Mouse (Mus musculus) right cerebral cortex, postnatal 25 days (tissue): ENCODE measurements around the gene Pla2g2c.

ENCODE experiments used
- DNase-seq: peaks from one replicate; pipeline ENCODE4 v3.0.0; 2022

Gene Pla2g2c

GRCm38 (mm10) chr4:138724354-138725126 lies at the start of gene Pla2g2c:
Gene Pla2g2c (plus strand): TSS chr4:138724792.
- peak; percentile 72 for DNase-seq

- no peak for DNase-seq
Measured at GRCm38 (mm10) chr4:138676480-138676879, 48.1 kb upstream of the Pla2g2c start.

DNA sequence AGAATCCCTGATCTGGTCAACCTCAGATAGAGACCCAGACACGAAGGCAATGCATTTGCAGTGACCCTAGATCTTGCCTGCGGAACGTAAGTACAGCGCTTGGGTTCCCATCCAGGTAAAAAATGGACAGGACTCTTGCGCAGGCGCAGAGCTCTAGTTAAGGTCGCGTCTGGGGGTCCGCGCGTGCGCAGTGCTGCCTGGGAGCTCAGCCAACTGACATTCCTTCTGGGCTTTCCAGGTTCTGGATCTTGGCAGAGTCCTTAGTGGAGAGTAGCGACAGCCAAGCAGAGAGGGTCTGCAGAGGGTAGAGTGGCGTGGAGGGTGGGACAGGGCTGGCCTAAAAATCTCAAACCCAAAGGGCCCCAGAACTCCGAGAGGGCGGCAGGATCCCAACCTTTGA lies 47.0 kb upstream of the Pla2g2c start:
- DNase-seq = peak; percentile 61

- DNase-seq = no peak
Measured at GRCm38 (mm10) chr4:138680124-138680523, 44.5 kb upstream of the Pla2g2c start.

DNA sequence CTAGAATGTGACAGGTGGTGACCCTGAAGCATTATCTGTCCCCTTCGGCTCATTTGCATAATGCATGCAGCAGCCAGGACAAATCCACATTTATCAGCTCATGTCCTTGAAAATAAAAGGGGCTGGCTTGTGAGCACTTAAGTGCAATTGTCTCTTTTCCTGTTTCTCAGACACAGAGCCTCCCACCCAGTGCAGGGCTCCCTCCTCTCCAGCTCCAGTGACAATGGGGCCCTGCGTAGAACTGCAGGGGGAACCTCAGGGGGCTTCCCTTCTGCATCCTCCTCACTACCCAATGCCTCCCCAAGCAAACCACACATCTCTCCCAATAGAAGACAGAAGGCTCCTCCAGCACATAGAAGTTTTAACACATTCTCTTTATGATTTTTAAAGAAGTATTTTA lies 41.8 kb upstream of the Pla2g2c start:
- no peak for DNase-seq

- peak; percentile 61 for DNase-seq
Measured at GRCm38 (mm10) chr4:138685813-138686212, 38.8 kb upstream of the Pla2g2c start.

DNA sequence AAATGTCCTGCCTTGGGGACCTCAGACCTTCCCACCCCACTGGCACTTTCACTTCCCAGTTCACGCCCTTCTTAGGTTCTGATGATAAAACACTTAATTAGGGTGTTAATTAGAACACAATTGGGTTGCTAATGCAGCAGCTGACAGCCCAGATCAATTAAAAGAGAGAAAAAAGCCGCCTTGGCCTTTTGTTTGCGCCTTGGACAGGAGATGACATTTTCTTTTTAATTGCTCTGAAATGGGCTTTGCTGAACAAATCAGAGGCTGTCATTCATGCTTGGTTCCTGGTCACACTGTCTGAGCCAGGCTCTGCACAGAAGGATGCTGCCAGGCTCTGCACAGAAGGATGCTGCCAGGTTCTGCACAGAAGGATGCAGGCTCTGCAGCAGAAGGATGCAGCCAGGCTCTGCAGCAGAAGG lies 35.5 kb upstream of the Pla2g2c start:
- DNase-seq = no peak

DNA sequence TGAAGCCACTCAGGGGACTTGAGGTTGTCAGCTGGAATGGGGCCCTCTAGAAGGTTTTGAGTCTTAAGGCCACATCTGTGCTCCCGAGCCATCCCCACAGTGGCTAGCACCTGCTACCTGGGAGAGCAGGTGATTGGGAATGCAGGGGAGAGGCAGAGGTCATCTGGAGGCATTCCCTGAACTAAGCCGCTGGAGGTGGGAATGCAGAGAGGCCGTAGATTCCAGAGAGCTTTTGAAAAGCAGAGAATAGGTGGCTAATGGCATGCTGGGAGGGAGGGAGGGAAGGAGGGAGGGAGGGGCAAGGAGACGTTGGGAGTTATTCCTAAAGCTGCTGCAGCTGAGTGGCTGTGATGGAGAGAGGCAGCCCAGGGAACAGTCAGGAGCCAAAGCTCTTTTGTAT lies 34.0 kb upstream of the Pla2g2c start:
- DNase-seq = no peak

DNA sequence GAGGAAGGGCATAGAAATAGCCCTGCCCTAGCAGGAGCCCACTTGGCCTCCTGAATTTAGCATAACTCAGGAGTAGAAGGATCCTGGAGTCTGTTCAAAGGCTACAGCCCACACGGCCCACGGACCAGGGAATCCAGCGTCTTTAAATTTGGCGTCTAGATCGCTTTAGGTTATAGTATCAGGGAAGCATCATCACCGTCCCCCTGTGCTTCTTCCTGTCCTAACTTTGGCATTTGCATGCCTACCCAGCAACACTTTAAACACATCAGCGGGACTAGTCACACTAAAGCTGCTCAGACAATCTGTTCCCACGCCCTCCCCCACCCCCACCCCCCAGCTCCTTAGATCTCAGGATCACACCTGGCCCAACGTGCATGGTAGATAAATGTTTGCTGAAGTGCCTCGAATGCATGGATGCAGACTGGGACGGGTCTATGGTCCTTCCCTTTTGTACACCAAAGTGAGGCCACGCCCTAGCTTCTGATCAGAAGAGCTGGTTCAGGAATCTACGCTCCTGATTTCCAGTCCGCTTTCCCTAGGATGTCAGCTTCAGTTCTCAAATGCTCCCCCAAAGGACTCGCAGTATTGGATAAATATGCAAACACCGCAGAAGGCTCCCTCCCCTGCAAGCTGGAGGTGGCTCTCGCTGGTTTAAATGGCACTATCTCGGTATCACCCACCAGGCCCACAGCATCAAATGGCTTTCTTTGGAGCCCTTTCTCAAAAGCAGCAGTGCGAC lies 33.0 kb upstream of the Pla2g2c start:
- peak; percentile 78 for DNase-seq

GRCm38 (mm10) chr4:138693043-138693692 lies 31.4 kb upstream of the Pla2g2c start:
- DNase-seq = no peak

DNA sequence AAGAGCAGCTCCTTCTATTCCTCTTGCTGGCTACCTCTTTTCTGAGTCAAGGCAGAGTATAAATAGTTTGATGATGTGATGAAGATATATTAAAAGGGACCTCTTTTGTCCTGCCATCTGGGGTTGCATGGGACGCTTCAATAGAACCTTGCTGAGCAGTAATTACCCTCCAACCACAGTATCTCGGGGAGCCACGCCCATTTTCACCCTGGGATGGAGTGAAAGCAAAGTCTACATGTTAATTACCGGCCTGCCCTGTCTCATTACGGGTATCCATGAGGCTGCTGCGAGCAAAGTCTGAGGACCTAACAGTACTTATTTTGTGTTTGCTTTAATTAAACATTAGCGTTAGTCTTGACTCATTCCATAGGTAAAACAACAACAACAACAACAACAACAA lies 27.9 kb upstream of the Pla2g2c start:
- DNase-seq = no peak

DNA sequence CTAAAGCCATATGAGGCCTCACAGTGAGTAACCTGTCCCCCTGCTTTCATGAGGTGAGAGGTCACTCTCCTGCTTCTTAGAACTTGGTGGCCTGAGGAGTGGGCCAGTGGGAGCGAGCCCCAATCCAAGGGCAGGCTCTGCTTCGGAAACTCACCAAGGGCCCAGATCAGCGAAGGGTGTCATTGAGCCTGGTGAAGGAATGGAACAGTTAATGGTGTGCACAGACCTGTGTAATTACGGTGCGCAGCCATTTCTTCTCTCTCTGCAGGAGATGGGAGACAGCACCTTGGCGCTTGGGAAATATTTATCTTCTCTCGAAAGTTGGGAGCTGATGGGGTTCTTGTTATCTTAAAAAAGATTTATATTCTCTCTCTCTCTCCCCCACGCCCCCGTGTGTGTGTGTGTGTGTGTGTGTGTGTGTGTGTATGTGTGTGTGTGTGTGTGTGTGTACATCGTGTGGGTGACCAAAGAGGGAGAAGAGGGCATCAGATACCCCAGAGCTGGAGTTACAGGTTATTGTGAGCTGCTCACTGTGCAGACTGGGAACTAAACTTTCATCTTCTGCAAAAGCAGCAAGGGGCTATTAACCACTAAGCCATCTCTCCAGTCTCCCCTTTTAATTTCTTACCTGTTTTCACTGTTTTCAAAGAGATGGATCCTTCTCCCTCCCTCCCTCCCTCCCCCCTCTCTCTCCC lies 27.3 kb upstream of the Pla2g2c start:
- no peak for DNase-seq

DNA sequence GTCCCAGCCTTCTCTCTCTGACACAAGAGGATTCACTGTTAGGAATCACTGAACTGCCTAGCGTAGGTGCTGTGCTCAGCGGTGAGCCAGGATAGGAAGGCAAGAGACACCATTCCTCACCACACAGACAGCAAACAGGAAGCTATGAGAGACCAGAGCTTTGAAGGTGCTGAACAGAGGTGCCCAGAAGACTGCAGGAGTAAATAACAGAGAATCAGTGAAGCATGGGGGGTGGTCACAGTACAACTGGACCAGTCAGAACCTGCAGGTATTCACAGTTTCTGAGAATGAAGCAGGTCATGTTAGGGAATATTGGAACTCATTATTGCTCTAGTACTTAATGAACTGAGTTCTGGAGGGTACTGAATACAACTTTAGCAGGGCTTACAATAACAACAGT lies 26.3 kb upstream of the Pla2g2c start:
- no peak for DNase-seq

DNA sequence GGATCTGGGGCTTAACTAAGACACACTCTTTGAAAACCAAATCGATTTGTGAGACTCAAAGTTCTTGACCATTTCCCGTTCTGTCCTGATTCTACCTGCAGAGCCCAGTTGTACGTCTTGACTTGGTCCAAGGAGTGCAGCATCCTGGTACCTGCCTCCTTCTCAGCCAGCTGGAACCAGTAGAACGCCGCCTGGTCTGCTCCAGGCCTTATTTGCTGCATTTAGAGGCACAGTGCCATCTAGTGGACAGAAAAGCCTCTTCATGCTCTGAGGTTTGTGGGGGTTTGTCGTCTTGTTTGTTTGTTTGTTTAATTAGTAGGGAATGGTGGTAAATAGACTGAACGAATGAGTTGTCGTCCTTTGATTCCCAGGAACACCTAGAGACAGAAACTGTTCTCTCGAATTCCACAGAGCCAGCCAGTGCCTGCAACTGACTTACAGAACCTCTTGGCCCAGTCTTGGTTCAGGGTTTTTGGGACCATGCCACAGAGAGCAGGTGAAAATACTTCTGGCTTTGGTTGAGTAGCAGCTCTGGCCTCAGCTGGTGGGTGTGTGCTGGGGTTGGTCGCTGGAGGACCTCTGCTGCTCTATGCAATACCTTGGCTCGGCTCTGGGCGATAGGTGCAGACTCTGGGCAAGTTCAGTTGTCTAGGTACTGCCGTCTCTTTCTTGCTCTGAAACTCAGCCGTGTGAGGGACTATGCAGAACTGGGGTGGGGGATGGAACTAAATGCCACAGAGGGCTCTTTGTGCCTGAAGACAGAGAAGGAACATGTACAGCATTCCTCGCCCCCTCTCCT lies 24.2 kb upstream of the Pla2g2c start:
- DNase-seq = peak; percentile 64

DNA sequence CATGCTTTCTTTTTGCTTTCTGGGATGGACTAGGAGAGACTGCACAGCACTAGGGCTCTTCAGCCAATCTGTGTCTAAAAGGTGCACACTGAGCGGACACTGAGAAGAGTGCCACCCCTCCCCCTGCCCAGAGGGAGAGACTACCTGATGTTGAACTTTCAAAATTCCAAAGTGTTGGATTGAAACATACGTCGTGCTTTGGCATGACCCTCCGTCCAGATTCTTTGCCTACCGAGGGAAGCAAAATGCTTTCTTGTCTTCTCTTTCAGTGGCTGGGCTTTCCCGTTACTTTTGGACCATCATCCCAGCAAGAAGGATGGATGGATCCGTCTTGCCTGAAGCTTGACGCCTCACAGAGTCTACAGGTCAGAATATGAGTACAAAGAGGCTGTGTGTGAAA lies 23.5 kb upstream of the Pla2g2c start:
- no peak for DNase-seq

DNA sequence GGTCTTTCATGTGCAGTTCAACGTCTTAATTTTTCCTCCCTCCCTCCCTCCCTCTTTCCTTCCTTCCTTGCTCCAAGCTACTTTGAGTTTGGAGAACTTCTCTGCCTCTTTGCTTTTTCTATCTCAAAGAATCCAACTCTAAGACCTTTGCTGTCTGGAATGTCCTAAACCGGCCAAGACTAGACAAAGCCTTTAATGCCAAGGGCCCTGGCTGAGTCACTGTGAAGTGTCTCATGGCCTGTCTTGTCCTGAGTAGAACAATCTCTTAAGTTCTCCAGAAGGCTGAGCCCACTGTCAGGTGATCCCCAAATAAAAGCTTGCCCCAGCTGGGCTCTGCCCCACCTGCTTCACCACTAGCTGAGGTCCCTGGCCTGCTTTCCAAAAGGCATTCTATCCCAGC lies 22.6 kb upstream of the Pla2g2c start:
- no peak for DNase-seq

- peak; percentile 27 for DNase-seq
Measured at GRCm38 (mm10) chr4:138702528-138702927, 22.1 kb upstream of the Pla2g2c start.

DNA sequence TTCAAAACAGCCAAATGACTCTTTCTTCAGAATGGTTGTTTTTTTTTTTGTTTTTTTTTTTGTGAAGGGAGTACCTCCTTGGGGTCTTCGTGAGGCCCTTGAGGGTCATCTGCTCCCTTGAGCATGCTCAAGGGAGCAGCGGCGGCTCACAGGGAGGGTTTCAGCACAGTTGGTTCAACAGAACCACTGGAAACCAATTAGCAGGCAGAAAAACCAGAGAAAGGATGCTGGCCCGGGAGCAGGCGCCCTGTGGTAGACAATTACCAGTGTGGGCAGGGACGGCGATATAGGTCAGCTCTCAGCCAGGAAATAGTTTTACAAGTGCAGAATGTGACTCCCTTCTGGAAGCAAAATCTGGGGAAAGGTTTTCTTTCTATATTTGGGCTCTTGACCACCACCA lies 21.0 kb upstream of the Pla2g2c start:
- peak; percentile 3 for DNase-seq

DNA sequence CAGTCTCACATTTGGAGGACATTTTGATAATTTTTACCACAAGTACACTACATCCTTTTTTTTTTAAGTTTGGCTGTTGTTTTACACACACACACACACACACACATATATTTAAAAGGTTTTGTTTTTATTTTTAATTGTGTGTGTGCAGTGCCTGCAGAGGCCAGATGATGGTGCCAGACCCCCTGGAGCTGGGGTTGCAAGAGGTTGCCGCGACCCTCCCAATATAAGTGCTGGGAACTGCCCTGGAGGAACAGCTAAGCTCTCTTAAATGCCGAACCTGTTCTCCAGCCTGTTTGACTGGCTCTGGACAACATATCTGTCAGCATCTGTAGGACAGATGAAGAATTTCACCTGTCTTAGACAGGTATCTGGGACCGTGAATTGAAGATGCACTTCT lies 20.4 kb upstream of the Pla2g2c start:
- no peak for DNase-seq

- no peak for DNase-seq
Measured at GRCm38 (mm10) chr4:138706620-138707019, 18.0 kb upstream of the Pla2g2c start.

GRCm38 (mm10) chr4:138708636-138709035 lies 16.0 kb upstream of the Pla2g2c start:
- DNase-seq = no peak

- DNase-seq = no peak
Measured at GRCm38 (mm10) chr4:138709246-138709645, 15.3 kb upstream of the Pla2g2c start.
